Mouse (Mus musculus): ENCODE data around the gene Col4a6.

Gene Col4a6

GRCm38 (mm10) chrX:141473470-141474302 is at the start of gene Col4a6:
Col4a6 (minus strand) TSS chrX:141474076.
- DNase-seq (ENCODE audit: low spot score), result no peak

DNA sequence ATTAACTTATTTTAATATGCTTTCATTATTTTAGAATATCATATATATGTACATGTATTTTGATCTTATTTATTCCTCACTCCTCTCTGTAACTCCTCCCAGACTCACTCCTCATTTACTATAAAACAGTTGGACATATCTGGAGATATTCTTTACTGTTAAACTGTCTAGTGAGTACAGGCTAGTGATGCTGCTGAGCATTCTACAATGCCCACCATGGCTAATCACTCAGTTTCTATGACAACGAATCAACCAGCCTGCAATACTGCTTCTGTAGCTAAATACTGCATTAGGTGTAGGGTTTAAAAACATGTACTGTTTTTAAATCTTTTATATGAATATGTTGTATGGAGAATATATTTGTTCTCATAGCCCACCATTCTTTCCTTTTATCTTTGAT is 29.2 kb upstream of the Col4a6 start:
- no peak for DNase-seq (ENCODE audit: low spot score)

GRCm38 (mm10) chrX:141494545-141494944 is 20.7 kb upstream of the Col4a6 start:
- DNase-seq (ENCODE audit: low spot score), result no peak

DNA sequence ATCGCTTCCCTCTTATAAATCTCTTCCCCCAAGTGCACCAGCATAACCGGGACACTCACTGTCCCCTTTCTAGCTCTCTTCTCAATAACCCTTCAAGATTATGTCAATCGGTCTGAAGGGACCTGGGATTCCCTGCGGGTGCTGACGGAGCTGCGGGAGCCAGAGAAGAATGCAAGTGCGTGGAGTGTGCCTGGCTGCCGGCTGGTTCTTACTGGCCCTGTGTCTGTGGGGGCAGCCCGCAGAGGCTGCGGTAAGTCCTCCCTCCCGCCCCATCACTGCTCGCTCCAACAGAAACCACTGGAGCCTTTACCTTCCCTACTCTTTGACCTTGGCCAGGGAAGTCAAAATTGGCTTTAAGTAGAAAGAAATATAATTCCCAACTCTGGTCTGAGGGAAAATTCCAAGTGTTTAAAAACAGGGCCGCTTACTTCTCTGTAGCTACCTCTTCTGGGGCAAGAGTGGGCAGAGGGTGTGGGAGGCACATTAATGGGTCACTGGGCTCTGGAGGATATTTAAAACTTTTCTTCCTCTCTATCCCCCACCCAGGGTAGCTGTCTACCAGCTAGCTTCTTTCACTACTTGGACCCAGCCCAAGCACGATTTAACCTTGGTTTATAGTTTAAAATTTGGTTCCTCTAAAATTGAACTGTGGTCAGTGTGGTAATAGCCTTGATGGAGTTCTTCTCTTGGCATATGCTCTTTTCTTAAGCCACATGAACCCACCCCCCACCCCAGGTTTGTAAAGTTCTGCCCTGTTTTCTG is 1.9 kb upstream of the Col4a6 start:
- DNase-seq (ENCODE audit: low spot score), result no peak

- peak; percentile 10 for DNase-seq (ENCODE audit: low spot score)
Observed at GRCm38 (mm10) chrX:141475110-141475509, 1.2 kb upstream of the Col4a6 start, which contains the start of gene Col4a5. Col4a5 (plus strand) TSS chrX:141475385.

GRCm38 (mm10) chrX:141447936-141448335 is 25.9 kb downstream of the Col4a6 start:
- DNase-seq (ENCODE audit: low spot score), result no peak

- DNase-seq (ENCODE audit: low spot score), result no peak
Observed at GRCm38 (mm10) chrX:141439423-141439822, 34.5 kb downstream of the Col4a6 start.

DNA sequence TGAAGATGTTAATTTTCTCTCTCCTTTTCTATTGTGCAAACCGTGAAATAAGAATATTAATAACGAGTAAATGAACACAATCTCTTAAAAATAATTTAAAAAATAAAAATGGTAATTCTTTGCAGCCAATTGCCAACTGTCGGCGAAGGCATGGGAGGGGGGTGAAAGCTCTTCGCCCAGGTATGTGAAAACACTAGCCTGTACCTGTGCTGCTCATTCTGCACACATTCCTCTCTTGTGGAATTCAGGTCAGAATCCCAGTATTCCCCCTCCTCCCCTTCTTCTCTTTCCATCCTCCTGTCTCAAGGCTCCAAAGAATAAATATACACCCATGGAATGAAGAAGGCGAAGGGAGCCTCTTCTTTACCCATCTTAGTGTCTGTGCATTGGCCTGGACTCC is 37.1 kb downstream of the Col4a6 start:
- DNase-seq (ENCODE audit: low spot score), result no peak

DNA sequence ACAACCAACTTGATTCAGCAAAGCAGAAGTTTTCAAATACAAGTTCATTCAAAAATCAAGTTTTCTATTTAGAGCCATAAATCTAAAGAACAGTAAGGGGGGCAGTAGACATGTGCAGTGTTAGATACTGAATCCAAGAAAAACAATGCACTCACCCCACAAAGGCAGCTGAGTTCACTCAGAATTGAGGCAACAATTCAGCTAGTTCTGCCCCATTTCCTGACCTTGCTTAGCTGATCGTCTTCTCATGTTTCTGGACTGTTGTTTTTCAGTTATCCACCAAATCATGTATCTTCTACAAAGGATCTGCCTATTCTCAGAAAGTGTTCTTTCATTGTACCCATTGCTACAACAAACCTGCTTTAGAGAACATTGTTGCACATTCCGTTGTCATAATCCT is 58.6 kb downstream of the Col4a6 start:
- no peak for DNase-seq (ENCODE audit: low spot score)

DNA sequence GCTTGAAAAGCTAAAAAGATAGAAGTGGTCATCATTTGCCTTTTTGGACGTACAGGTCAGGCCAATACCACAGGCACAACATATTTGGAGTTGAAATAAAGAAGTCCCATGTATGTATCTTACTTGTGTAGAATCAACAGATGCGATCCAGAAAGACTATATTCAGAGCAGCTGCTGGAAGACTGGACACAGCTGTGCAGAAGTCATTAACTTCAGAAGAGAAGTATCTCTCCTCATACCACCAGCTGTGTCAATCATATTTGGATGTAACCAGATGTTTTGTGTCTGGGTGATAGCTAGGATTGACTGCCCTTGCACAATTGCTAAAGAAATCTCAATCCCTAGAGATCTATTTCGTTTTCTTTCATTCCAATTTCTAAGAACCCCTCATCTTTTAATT is 77.6 kb downstream of the Col4a6 start:
- no peak for DNase-seq (ENCODE audit: low spot score)

DNA sequence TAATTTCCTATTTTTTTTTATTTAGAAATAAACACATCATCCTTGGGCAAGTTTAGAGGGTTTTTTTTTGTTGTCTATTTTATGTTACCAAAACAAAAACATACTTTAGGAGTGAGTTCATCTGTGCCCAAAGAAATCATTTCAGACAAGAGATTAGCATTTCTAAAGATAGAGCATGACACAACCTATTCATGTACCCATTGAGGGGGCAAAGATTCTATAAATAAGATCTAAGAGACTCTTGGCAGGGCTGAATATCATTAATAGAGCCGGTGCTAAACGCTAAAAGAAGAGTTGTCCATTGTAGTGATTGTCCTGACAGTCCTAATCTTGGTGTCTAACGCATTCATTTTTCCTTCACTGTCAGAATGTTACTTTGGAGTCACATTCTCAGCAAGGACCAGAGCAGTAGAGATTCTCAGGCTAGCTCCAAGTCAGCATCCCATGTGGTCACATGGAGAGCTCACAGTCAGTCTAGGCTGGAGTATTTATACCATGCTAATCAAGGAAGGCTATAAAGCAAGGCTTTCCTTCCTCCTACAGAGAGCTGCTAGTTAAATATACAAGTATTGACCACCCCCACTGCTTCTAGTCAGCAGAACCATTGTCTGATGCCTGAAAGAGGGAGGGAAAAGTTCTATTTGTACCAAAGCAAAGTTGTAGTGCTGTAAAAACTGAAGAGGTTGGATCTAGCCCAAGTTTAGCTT is 88.3 kb downstream of the Col4a6 start:
- DNase-seq (ENCODE audit: low spot score), result no peak

GRCm38 (mm10) chrX:141384632-141385031 is 89.2 kb downstream of the Col4a6 start:
- no peak for DNase-seq (ENCODE audit: low spot score)

DNA sequence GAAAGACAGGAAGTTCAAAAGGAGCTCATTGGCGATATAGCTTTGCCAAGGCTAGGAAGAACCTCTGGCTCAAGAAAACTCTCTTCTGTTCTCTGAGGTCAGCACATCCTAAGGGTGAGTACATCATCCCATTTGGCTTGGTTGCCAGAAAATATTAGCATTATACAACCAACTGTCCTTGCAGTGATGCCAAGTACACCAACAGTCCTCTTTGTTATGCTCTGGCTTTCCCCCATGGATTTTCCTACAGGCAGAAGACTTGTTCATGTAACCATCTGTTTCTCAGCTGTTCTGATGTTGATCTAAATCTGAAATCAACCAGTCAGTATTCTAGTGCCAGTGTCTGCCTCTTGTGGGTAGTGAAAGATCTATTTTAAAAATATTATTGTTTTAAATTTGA is 103.6 kb downstream of the Col4a6 start:
- no peak for DNase-seq (ENCODE audit: low spot score)

DNA sequence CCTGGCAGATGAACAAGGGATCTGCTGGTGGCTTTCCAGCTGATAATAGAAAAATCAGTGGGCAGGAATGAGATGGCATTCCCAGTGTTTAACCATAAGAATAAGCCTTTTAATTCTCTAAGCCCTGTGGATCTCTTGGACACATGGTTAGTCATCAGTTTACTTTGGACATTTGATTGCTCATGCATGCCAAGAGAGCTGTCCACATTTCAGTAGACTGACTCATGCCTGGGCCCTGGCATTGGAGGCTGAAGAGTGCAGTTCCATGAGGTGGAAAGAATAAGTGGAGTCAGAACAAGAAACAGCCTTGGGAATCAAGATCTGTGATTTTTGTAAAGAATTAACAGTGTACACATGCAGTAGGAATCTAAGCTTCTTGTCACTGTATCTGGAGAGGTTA is 110.5 kb downstream of the Col4a6 start:
- DNase-seq (ENCODE audit: low spot score), result no peak

DNA sequence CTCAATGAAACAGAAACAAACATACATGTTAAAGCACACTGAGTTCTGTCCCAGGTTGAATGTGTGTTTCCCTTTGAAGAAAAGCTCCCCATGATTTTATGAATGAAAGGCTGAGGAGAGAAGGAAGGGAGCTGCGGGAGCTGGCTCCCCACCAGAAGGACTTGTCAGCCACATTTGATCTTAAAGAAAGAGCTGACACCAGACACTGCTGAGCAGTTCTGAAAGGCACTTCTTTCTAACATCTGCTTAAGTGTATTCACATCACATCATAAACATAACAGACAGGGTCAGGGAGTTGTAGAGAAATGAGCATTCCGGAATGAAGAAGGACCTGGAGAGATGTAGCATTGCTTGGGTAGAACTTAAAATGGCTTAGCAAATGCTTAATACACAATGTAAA is 132.5 kb downstream of the Col4a6 start:
- no peak for DNase-seq (ENCODE audit: low spot score)

DNA sequence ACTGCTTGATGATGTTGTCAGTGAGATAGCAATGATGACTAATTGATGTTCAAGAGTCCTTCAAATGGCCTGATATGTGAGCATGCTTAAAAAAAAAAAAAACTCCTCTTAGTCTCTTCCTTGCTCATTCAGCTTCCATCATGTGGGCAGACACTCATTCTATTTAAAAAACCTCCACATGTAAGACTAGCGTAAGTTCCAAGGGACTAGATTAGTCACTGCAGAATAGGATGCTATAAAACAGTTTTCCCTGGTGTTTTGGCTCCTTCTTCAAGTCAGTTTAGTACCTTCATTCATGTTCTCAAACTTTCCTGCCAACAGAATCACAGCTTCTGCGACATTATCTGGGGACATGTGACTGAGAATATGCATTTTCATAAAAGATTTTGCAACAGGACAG is 145.8 kb downstream of the Col4a6 start:
- DNase-seq (ENCODE audit: low spot score), result no peak

DNA sequence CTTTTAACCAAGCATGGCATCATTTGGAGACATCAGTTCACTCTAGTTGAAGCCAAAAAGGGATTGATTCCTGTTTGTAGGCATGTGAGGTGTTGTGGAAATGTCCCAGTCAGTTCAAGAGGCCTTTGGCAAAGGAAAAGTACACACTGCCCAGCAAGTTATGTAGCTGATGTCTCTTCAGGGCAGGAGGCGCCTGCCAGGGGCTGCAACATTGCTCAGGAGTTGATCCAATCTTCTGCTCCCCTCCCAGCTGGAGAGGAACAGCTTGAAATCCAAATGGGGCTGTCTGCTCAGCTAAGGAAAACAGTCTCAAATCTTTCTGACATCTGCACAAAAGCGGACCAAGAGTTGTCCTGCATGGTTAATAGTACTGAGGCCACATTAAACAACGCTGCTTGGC is 149.7 kb downstream of the Col4a6 start:
- DNase-seq (ENCODE audit: low spot score), result no peak

GRCm38 (mm10) chrX:141316217-141316616 is 157.7 kb downstream of the Col4a6 start:
- DNase-seq (ENCODE audit: low spot score), result no peak

DNA sequence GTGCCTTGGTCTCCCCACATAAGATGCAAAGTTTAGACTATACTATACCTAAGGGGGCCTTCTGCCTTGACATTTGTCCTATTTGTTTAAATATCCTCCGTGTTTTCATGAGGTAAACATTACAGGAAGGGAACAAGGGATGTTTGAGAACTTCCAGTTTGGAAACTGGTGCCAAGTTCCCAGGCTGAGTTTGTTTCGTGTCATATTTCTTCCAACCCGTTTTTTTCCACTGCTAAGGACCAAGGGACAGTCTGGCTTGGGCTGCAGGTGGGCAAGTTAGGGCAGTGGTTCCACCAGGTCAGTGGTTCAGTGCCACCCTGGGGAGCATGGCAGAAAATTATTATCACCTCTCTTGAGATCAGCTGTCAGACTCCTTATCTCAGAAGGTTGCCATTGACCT is 158.1 kb downstream of the Col4a6 start:
- no peak for DNase-seq (ENCODE audit: low spot score)

GRCm38 (mm10) chrX:141292702-141293462 is 181.0 kb downstream of the Col4a6 start:
- DNase-seq (ENCODE audit: low spot score), result no peak

- DNase-seq (ENCODE audit: low spot score), result no peak
Observed at GRCm38 (mm10) chrX:141276397-141276796, 197.5 kb downstream of the Col4a6 start.

DNA sequence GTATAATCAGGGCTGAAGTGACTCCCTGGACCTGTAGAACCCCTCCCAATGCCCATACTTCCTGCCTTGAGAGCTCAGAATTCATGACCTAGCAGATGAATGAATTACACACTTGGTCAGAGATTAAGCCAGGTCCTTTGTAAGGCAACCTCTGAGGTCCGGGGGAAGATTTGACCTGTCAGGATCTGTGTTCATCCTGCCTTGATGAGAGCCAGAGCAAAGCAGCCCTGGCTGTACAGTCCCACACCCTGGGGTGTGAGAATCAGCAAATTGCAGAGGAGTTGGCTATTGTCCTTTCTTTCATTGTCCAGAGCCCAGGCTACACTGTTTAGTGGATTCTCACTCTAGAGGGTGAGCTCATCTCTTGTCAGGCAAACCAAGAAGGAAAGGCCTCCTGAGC is 207.9 kb downstream of the Col4a6 start:
- no peak for DNase-seq (ENCODE audit: low spot score)
